Mouse (Mus musculus): ENCODE measurements around the gene Uqcrh. TPM values are rescaled to one million over a fixed set of nuclear protein-coding genes. Genes with fewer than 3 reads are reported as not detected.

Uqcrh gene
- total and polyA plus RNA-seq, 2 experiments from 2014 or later = 220 to 586 TPM

DNA sequence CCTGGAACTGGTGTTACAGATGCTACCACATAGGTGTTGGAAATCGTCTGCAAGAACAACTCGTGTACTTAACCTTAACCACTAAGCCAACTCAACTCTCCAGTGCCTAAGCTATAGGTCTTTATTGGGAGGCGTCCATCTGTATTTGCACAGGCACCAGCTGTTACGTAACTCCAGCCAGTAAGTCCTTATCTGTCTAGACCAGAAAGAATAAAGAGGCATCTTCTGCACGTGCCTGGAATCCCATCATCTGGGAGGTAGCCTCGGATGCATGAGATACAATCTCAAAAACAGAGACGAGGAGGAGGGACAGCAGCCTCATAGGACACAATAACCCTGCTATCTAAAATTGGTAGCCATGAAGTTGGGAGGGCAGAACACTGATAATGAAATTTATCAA, 26.1 kb upstream of the Uqcrh start:
- no peak for DNase-seq (ENCODE audit: low spot score)
- TF ChIP-seq CTCF (IDR thresholded peaks at IDR 0.05; ENCODE audit: low read depth) = no peak
- ATAC-seq = no peak
- Histone ChIP-seq H3K27me3 (ENCODE audit: insufficient read depth, low read length) (no peaks in the 10 kb centered on the region), H3K36me3 (ENCODE audit: insufficient read depth, low read length) (peaks cover 35% of the 10 kb centered on the region), H3K27ac (no peak overlapping the region), H3K4me1 (ENCODE audit: insufficient read depth, low read length) (no peaks in the 10 kb centered on the region), H3K4me2 (ENCODE audit: low read depth, low read length) (no peak overlapping the region), H3K9me3 (ENCODE audit: low read length) (no peaks in the 10 kb centered on the region), H3K4me3 (ENCODE audit: low read length) (no peak overlapping the region), H3K9ac (replicated peaks; ENCODE audit: low read length) (no peak overlapping the region)
- WGBS = 89% methylated on average over 7 of the region's 7 CpGs

DNA sequence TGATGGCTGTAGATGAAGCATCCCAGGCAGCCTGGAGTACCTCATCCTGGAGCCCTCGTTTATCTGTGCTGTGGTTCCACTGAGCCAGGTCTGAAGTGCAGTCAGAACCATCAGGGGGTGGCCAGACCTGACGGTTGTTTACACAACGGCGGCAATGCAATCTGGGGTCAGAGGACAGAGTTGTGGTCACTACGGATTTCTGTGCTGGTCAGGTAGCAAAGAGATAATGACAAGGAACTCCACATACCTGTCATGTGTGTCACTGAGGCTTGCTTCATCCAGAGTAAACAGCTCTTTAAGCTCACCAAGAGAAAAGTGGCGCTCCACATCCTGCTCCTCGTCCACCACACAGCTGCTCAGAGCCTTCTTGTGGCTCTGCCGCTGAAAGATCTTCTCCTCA, 22.3 kb upstream of the Uqcrh start:
- no peak for TF ChIP-seq CTCF (IDR thresholded peaks at IDR 0.05; ENCODE audit: low read depth)
- ATAC-seq (no peak), DNase-seq (ENCODE audit: low spot score) (no peak)
- H3K4me2 ChIP-seq (ENCODE audit: low read depth, low read length) = no peak overlapping the region
- no peak overlapping the region for H3K4me3 ChIP-seq (ENCODE audit: low read length)
- 88% methylated on average over 8 of the region's 8 CpGs for WGBS
- no peaks in the 10 kb centered on the region for H3K9me3 ChIP-seq (ENCODE audit: low read length)
- no peak overlapping the region for H3K27ac ChIP-seq
- no peaks in the 10 kb centered on the region for H3K27me3 ChIP-seq (ENCODE audit: insufficient read depth, low read length)
- no peaks in the 10 kb centered on the region for H3K4me1 ChIP-seq (ENCODE audit: insufficient read depth, low read length)
- H3K36me3 ChIP-seq (ENCODE audit: insufficient read depth, low read length) = peaks cover 61% of the 10 kb centered on the region
- no peak overlapping the region for H3K9ac ChIP-seq (replicated peaks; ENCODE audit: low read length)

DNA sequence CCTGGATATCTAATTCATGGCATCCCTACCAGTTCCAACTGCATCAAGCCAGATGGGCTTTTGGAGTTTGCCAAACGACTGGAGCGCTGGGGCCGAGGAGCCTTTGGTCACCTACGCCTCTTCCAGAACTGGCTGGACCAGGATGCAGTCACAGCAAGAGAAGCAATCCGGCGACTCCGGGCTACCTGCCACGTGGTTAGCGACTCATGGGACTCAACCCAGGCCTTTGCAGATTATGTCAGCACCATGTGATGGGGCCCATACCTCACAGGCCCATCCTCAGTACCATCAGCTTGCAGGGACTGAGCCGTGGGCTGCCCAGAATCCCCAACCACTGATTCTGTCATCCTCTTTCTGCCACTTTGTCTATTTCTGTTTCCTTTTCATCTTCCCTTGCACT, 21.4 kb upstream of the Uqcrh start:
- Histone ChIP-seq H3K9ac (replicated peaks; ENCODE audit: low read length) (no peak overlapping the region), H3K4me2 (ENCODE audit: low read depth, low read length) (no peak overlapping the region), H3K9me3 (ENCODE audit: low read length) (no peaks in the 10 kb centered on the region), H3K27me3 (ENCODE audit: insufficient read depth, low read length) (no peaks in the 10 kb centered on the region), H3K36me3 (ENCODE audit: insufficient read depth, low read length) (peaks cover 61% of the 10 kb centered on the region), H3K27ac (no peak overlapping the region), H3K4me1 (ENCODE audit: insufficient read depth, low read length) (no peaks in the 10 kb centered on the region), H3K4me3 (ENCODE audit: low read length) (no peak overlapping the region)
- TF ChIP-seq CTCF (IDR thresholded peaks at IDR 0.05; ENCODE audit: low read depth) = no peak
- ATAC-seq = no peak
- no peak for DNase-seq (ENCODE audit: low spot score)
- WGBS = 92% methylated on average over 10 of the region's 10 CpGs

DNA sequence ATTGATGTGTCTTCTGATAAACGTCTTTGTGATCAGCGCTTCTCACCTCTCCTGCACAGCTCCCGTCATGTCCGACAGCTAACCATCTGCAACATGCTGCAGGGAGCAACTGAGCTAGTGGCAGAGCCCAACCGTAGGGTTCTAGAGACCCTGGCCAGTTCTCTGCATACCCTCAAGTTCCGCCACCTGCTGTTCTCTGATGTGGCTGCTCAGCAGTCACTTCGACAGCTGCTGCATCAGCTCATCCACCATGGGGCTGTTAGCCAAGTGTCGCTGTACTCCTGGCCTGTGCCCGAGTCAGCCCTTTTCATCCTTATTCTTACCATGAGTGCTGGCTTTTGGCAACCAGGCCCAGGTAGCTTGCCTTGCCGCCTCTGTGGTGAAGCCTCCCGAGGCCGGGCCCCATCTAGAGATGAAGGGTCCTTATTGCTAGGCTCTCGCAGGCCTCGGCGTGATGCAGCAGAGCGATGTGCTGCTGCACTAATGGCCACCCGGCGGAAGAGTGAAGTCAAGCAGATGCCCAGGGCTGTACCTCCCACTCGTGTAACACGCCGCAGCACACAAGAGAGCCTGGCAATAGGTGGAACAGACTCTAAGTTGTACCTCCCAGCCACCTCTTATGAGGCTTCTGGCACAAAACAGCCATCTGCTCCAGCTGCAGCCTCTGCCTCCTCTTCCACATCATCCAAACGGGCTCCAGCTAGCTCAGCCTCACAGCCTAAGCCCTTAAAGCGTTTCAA, 13.8 kb upstream of the Uqcrh start:
- Histone ChIP-seq H3K9me3 (ENCODE audit: low read length) (no peaks in the 10 kb centered on the region), H3K4me3 (ENCODE audit: low read length) (no peak overlapping the region), H3K27me3 (ENCODE audit: insufficient read depth, low read length) (no peaks in the 10 kb centered on the region), H3K4me1 (ENCODE audit: insufficient read depth, low read length) (no peaks in the 10 kb centered on the region), H3K27ac (no peak overlapping the region), H3K4me2 (ENCODE audit: low read depth, low read length) (no peak overlapping the region), H3K36me3 (ENCODE audit: insufficient read depth, low read length) (peaks cover 47% of the 10 kb centered on the region), H3K9ac (replicated peaks; ENCODE audit: low read length) (no peak overlapping the region)
- ATAC-seq (peak; percentile 79), DNase-seq (ENCODE audit: low spot score) (peak; percentile 38)
- 76% methylated on average over 23 of the region's 23 CpGs for WGBS
- TF ChIP-seq CTCF (IDR thresholded peaks at IDR 0.05; ENCODE audit: low read depth) = no peak

DNA sequence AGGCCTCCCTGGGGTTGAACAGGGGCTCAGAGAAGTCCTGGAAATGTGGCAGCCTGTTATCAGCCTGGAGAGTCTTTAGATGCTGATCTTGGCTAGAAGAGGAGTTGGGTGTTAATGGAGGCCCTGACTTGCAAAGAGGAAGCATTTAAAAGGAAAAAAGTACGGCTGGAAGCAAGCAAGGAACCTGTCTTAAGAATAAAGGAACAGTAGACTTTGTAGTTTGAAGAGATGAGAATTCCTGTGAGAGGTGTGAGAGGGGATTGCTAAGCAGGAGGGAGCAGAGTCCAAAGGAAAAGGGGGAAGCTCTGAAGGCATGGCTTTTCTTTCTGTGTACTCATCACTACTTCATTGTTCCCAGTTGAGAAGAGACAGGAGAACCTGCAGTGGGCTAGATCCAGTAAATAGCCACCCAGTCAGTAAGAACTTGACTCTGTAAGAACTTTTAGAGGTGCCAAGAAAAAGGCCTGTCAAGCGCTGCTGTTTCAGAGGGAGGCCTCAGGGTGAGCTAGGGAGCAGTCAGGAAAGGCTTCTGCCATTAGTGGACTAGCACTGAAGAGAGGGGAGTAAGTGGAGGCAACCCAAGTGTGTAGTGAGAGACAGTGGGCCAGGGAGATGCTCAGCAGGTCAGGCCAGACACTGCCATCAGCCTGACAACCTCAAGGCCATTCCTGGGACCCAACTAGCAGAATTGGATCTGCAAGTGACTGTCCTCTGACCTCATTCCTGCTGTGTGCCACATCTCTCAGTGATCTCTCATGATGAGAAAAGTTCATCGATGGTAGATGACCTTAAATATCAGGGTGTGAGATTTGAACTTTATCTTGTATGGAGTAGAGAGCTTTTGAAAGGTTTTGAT, 2.6 kb upstream of the Uqcrh start:
- peaks cover 22% of the 10 kb centered on the region; the same call in 1 of the 2 replicates for H3K36me3 ChIP-seq (ENCODE audit: insufficient read depth, low read length)
- ATAC-seq (no peak), DNase-seq (ENCODE audit: low spot score) (no peak)
- no peaks in the 10 kb centered on the region for H3K27me3 ChIP-seq (ENCODE audit: insufficient read depth, low read length)
- no peak for TF ChIP-seq CTCF (IDR thresholded peaks at IDR 0.05; ENCODE audit: low read depth)
- peak overlapping the region; percentile 97 for H3K9ac ChIP-seq (replicated peaks; ENCODE audit: low read length)
- H3K4me2 ChIP-seq (ENCODE audit: low read depth, low read length) = peak overlapping the region; percentile 73
- H3K9me3 ChIP-seq (ENCODE audit: low read length) = no peaks in the 10 kb centered on the region
- peak overlapping the region; percentile 90 for H3K4me3 ChIP-seq (ENCODE audit: low read length)
- WGBS = 57% methylated on average over 3 of the region's 3 CpGs
- H3K27ac ChIP-seq = peak overlapping the region; percentile 97
- H3K4me1 ChIP-seq (ENCODE audit: insufficient read depth, low read length) = peaks cover 25% of the 10 kb centered on the region

GRCm38 (mm10) chr4:116076369-116077231, 1.7 kb upstream of the Uqcrh start:
- DNase-seq (ENCODE audit: low spot score) (peak; percentile 46), ATAC-seq (peak; percentile 21)
- TF ChIP-seq CTCF (IDR thresholded peaks at IDR 0.05; ENCODE audit: low read depth) = no peak
- Histone ChIP-seq H3K4me1 (ENCODE audit: insufficient read depth, low read length) (peaks cover 25% of the 10 kb centered on the region), H3K9me3 (ENCODE audit: low read length) (no peaks in the 10 kb centered on the region), H3K27me3 (ENCODE audit: insufficient read depth, low read length) (no peaks in the 10 kb centered on the region), H3K4me2 (ENCODE audit: low read depth, low read length) (peak overlapping the region; percentile 73), H3K27ac (peak overlapping the region; percentile 97), H3K36me3 (ENCODE audit: insufficient read depth, low read length) (peaks cover 18% of the 10 kb centered on the region; the same call in 1 of the 2 replicates), H3K9ac (replicated peaks; ENCODE audit: low read length) (peak overlapping the region; percentile 97), H3K4me3 (ENCODE audit: low read length) (peak overlapping the region; percentile 90)
- 2% methylated on average over 37 of the region's 37 CpGs for WGBS
